Mouse (Mus musculus) myocyte (in vitro differentiated cells): ENCODE data around the gene Rtp3. TPM values are rescaled to one million over a fixed set of nuclear protein-coding genes. Genes with fewer than 3 reads are reported as not detected.

Experiments
- H3K27me3 ChIP-seq: one replicate; pipeline ENCODE4 v1.6.1; 2011; ENCODE audit not compliant: control insufficient read depth, insufficient read depth, insufficient read length
- H3K36me3 ChIP-seq: one replicate; pipeline ENCODE4 v1.6.1; 2011; ENCODE audit not compliant: control insufficient read depth, insufficient read depth
- H3K4me2 ChIP-seq: one replicate; pipeline ENCODE4 v1.6.1; 2011; ENCODE audit warnings: low read depth, control low read depth
- H3K4me3 ChIP-seq: one replicate; pipeline ENCODE4 v1.5.1; 2011; ENCODE audit warnings: mild to moderate bottlenecking, control low read depth, moderate library complexity
- H3K79me2 ChIP-seq: one replicate; pipeline ENCODE4 v1.6.1; 2011; ENCODE audit not compliant: control insufficient read depth, insufficient read depth
- H3ac ChIP-seq: one replicate; pipeline ENCODE4 v1.6.1; 2011; ENCODE audit not compliant: control insufficient read depth, insufficient read length
- CEBPB ChIP-seq: IDR thresholded peaks from 2 replicates; pipeline ENCODE4 v1.6.1; 2011; ENCODE audit warnings: mild to moderate bottlenecking, moderate library complexity; ENCODE audit not compliant: poor library complexity, insufficient read depth, severe bottlenecking
- E2F4 ChIP-seq: IDR thresholded peaks from one replicate; pipeline ENCODE4 v1.6.1; 2011; ENCODE audit warnings: mild to moderate bottlenecking, control low read depth, moderate library complexity; ENCODE audit not compliant: insufficient read depth
- MAX ChIP-seq: IDR thresholded peaks from one replicate; pipeline ENCODE4 v1.6.1; 2011; ENCODE audit warnings: low read depth, mild to moderate bottlenecking, control low read depth
- MYOD1 ChIP-seq, 3 experiments: IDR thresholded peaks; one replicate each; pipeline ENCODE4 v1.6.1; 2011; ENCODE audit warnings: control low read depth in 2 of 3, low read depth in 2 of 3, mild to moderate bottlenecking in 2 of 3, moderate library complexity in 1 of 3; ENCODE audit not compliant: insufficient read length in 2 of 3, control insufficient read depth in 1 of 3
- MYOG ChIP-seq, 3 experiments: IDR thresholded peaks; one replicate each; pipeline ENCODE4 v1.6.1; 2011; ENCODE audit warnings: control low read depth in 2 of 3, low read depth in 2 of 3, mild to moderate bottlenecking in 2 of 3; ENCODE audit not compliant: insufficient read length in 2 of 3, control insufficient read depth in 1 of 3, insufficient read depth in 1 of 3
- POLR2A ChIP-seq: IDR thresholded peaks from one replicate; pipeline ENCODE4 v1.6.1; 2011; ENCODE audit warnings: low read depth, mild to moderate bottlenecking, control low read depth, moderate library complexity; ENCODE audit not compliant: insufficient read length
- POLR2AphosphoS2 ChIP-seq: IDR thresholded peaks from one replicate; pipeline ENCODE4 v1.6.1; 2011; ENCODE audit warnings: low read depth, control low read depth; ENCODE audit not compliant: insufficient read length
- REST ChIP-seq: IDR thresholded peaks from one replicate; pipeline ENCODE4 v1.6.1; 2011; ENCODE audit warnings: mild to moderate bottlenecking, control low read depth, moderate library complexity; ENCODE audit not compliant: insufficient read depth, insufficient read length
- SRF ChIP-seq: IDR thresholded peaks from one replicate; pipeline ENCODE4 v1.6.1; 2011; ENCODE audit warnings: low read depth; ENCODE audit not compliant: control insufficient read depth, insufficient read length
- TCF12 ChIP-seq: IDR thresholded peaks from one replicate; pipeline ENCODE4 v1.6.1; 2011; ENCODE audit warnings: mild to moderate bottlenecking, control low read depth; ENCODE audit not compliant: poor library complexity, insufficient read depth, severe bottlenecking
- TCF3 ChIP-seq: IDR thresholded peaks from one replicate; pipeline ENCODE4 v1.6.1; 2011; ENCODE audit warnings: low read depth, control low read depth; ENCODE audit not compliant: insufficient read length
- USF1 ChIP-seq: IDR thresholded peaks from one replicate; pipeline ENCODE4 v1.6.1; 2011; ENCODE audit warnings: low read depth, mild to moderate bottlenecking, control low read depth, moderate library complexity
- polyA plus RNA-seq: library from polyadenylated mRNA; unstranded; fragments of >200 nt; fragmentation: generic; extraction: Trizol; gene quantifications from one replicate; pipeline ENCODE4 v1.2.1, GENCODE M21; 2012; ENCODE audit warnings: missing spikeins

Rtp3 gene
- polyA plus RNA-seq, 1 experiment = not detected

GRCm38 (mm10) chr9:110946548-110947044, 43.8 kb downstream of the Rtp3 start:
- TF ChIP-seq CEBPB = no peak
- TF ChIP-seq MYOD1 (IDR thresholded peaks at IDR 0.05; ENCODE audit: control insufficient read depth in 1 of 3, insufficient read length in 2 of 3, low read depth in 2 of 3) = no peak
- no peak for TF ChIP-seq USF1
- TF ChIP-seq MAX = no peak
- no peak for TF ChIP-seq SRF
- TF ChIP-seq TCF12 = no peak
- no peak for TF ChIP-seq POLR2AphosphoS2
- TF ChIP-seq E2F4 = no peak
- TF ChIP-seq TCF3 = no peak
- no peak for TF ChIP-seq REST
- TF ChIP-seq MYOG (IDR thresholded peaks at IDR 0.05; ENCODE audit: control insufficient read depth in 1 of 3, insufficient read depth in 1 of 3, insufficient read length in 2 of 3, low read depth in 2 of 3) = no peak
- Histone ChIP-seq H3K4me2 (no peak overlapping the region), H3ac (no peak overlapping the region), H3K36me3 (no peaks in the 10 kb centered on the region), H3K27me3 (peaks cover 18% of the 10 kb centered on the region), H3K4me3 (no peak overlapping the region), H3K79me2 (no peaks in the 10 kb centered on the region)

GRCm38 (mm10) chr9:110945926-110946325, 44.5 kb downstream of the Rtp3 start, which contains the start of gene Tdgf1:
Gene Tdgf1, minus strand, starts transcription at chr9:110946158.
- Histone ChIP-seq H3ac (no peak within 1 kb of the TSS), H3K36me3 (no peaks in the 10 kb centered on the region), H3K79me2 (no peaks in the 10 kb centered on the region), H3K27me3 (peaks cover 22% of the 10 kb centered on the region), H3K4me3 (no peak within 1 kb of the TSS), H3K4me2 (no peak within 1 kb of the TSS)
- TF ChIP-seq MYOD1 (IDR thresholded peaks at IDR 0.05; ENCODE audit: control insufficient read depth in 1 of 3, insufficient read length in 2 of 3, low read depth in 2 of 3) (no peak), TCF3 (no peak), SRF (no peak), USF1 (no peak), REST (no peak), POLR2A (no peak)

GRCm38 (mm10) chr9:110945343-110945742, 45.0 kb downstream of the Rtp3 start:
- no peak for TF ChIP-seq POLR2A
- H3K27me3 ChIP-seq = peaks cover 22% of the 10 kb centered on the region
- H3K36me3 ChIP-seq = no peaks in the 10 kb centered on the region
- H3ac ChIP-seq = no peak overlapping the region
- no peaks in the 10 kb centered on the region for H3K79me2 ChIP-seq
- H3K4me3 ChIP-seq = no peak overlapping the region
- no peak overlapping the region for H3K4me2 ChIP-seq

- TF ChIP-seq POLR2A = no peak
- no peak for TF ChIP-seq REST
- no peak for TF ChIP-seq TCF12
- TF ChIP-seq TCF3 = no peak
- no peak for TF ChIP-seq MAX
- no peak for TF ChIP-seq SRF
- no peak for TF ChIP-seq MYOD1 (IDR thresholded peaks at IDR 0.05; ENCODE audit: control insufficient read depth in 1 of 3, insufficient read length in 2 of 3, low read depth in 2 of 3)
- no peak for TF ChIP-seq USF1
- no peak for TF ChIP-seq CEBPB
- no peak for TF ChIP-seq POLR2AphosphoS2
- TF ChIP-seq E2F4 = no peak
- no peak for TF ChIP-seq MYOG (IDR thresholded peaks at IDR 0.05; ENCODE audit: control insufficient read depth in 1 of 3, insufficient read depth in 1 of 3, insufficient read length in 2 of 3, low read depth in 2 of 3)
- peaks cover 22% of the 10 kb centered on the region for H3K27me3 ChIP-seq
- no peak overlapping the region for H3K4me2 ChIP-seq
- no peak overlapping the region for H3K4me3 ChIP-seq
- no peaks in the 10 kb centered on the region for H3K79me2 ChIP-seq
- H3ac ChIP-seq = no peak overlapping the region
- no peaks in the 10 kb centered on the region for H3K36me3 ChIP-seq
Observed at GRCm38 (mm10) chr9:110944265-110944664, 46.1 kb downstream of the Rtp3 start.

- peaks cover 25% of the 10 kb centered on the region for H3K27me3 ChIP-seq
Observed at GRCm38 (mm10) chr9:110937506-110938490, 52.6 kb downstream of the Rtp3 start.

More at GRCm38 (mm10) chr9:110937506-110938490, 52.6 kb downstream of the Rtp3 start:
- no peaks in the 10 kb centered on the region for H3K36me3 ChIP-seq
- H3ac ChIP-seq = no peak overlapping the region
- no peak overlapping the region for H3K4me2 ChIP-seq
- no peak overlapping the region for H3K4me3 ChIP-seq
- H3K79me2 ChIP-seq = no peaks in the 10 kb centered on the region
- no peak for TF ChIP-seq MAX
- no peak for TF ChIP-seq TCF3
- no peak for TF ChIP-seq E2F4
- no peak for TF ChIP-seq POLR2AphosphoS2
